Mouse (Mus musculus) hindbrain, embryonic 12.5 days (tissue): ENCODE measurements around the gene Tmem213. TPM values are rescaled to one million over a fixed set of nuclear protein-coding genes. Genes with fewer than 3 reads are reported as not detected.

Experiments used
- ATAC-seq: fragments of 200-750 bp; cut with Nextera tagmentation; 2 replicates; pipeline ENCODE4 v1.8.0; 2017; ENCODE audit warnings: moderate TSS enrichment; ENCODE audit not compliant: low FRiP score
- H3K27ac ChIP-seq: fragments of 300-500 bp; sonication (generic); 2 replicates; pipeline ENCODE4 v1.5.1; 2016; ENCODE audit warnings: mild to moderate bottlenecking
- H3K27me3 ChIP-seq: fragments of 300-500 bp; sonication (generic); 2 replicates; pipeline ENCODE4 v1.6.1; 2016; ENCODE audit warnings: mild to moderate bottlenecking
- H3K36me3 ChIP-seq: fragments of 300-500 bp; sonication (generic); 2 replicates; pipeline ENCODE4 v1.6.1; 2016; ENCODE audit warnings: mild to moderate bottlenecking
- H3K4me1 ChIP-seq: fragments of 300-500 bp; sonication (generic); 2 replicates; pipeline ENCODE4 v1.6.1; 2016
- H3K4me2 ChIP-seq: fragments of 300-500 bp; sonication (generic); replicated peaks from 2 replicates; pipeline ENCODE4 v1.6.1; 2016; ENCODE audit warnings: mild to moderate bottlenecking
- H3K4me3 ChIP-seq: fragments of 300-500 bp; sonication (generic); 2 replicates; pipeline ENCODE4 v1.5.1; 2016; ENCODE audit warnings: mild to moderate bottlenecking
- H3K9ac ChIP-seq: fragments of 300-500 bp; sonication (generic); 2 replicates; pipeline ENCODE4 v1.6.1; 2016; ENCODE audit warnings: mild to moderate bottlenecking, moderate library complexity
- H3K9me3 ChIP-seq: fragments of 300-500 bp; sonication (generic); replicated peaks from 2 replicates; pipeline ENCODE4 v1.6.1; 2016; ENCODE audit warnings: mild to moderate bottlenecking
- whole genome bisulfite sequencing: fragments of 180-500 bp; shearing (Covaris S2); methylation state at CpG from one replicate; pipeline ENCODE4 v1.1.7; 2016; 5-methylcytosine and 5-hydroxymethylcytosine counted together
- polyA plus RNA-seq: library from polyadenylated mRNA; unstranded; fragments of >200 nt; fragmentation: Nextera tagmentation; extraction: Ambion mirVana; gene quantifications from 2 replicates; pipeline ENCODE4 v1.2.1, GENCODE M21; 2016

The Tmem213 gene
- polyA plus RNA-seq, 1 experiment from 2014 or later, result not detected

DNA sequence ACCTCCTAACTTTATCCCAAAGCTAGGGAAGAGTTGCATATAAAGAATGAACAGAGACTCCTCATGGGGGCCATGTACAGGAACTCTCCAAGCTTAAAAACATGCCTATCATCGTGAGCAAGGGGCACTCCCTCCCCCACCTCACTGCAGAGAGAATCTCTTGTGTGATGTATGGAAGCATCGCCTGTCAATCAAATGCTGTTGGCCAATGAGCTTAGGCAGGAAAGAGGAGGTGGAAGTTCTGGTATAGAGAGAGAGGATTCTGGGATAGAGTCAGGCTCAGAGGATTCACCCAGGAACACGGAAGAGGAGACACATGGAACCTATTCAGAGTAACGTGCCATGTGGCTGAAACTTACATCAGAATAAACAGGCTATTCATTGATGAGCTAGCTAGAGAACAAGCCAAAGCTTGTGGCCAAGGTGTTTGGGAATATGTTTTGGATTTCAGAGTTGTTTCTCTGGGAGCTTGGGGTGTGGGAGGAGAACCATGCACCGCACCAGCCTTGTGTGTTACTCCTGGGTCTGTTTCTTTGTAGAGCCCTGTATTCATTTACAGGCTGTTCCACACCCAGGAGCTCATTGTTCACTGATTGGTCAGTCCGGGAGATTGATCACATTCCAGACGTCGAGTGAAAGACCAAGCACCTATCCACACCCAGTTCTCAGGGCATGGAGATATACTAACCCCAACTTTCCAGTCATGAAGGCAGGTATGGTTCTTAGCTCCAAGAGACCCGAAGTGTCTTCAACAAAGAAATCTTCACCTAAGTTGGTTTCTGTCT is 21.6 kb upstream of the Tmem213 start:
- 78% methylated on average over 9 of the region's 9 CpGs for WGBS
- H3K27ac ChIP-seq, result no peak overlapping the region
- no peak for ATAC-seq

DNA sequence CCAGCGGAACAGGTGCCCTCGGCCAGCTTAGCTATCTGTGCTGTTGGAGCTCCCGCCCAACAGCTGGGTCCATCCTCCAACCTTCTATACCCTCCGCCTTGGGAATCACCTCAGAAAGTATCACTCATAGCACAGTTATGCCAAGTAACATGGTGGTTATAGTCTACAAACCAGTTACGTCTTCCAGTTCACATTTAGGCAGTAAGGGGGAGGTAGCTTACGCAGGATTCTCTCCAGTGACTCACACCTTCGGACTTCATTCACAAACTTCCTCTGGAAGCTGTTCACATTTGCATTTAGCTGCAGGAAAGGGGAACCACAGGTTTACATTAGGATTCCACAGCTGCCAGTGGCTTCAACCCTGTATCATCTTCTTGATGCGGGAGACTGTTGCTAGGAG is 16.5 kb upstream of the Tmem213 start:
- ATAC-seq, result no peak
- no peaks in the 10 kb centered on the region for H3K4me1 ChIP-seq
- H3K27me3 ChIP-seq, result no peaks in the 10 kb centered on the region
- no peaks in the 10 kb centered on the region for H3K9me3 ChIP-seq
- WGBS, result 96% methylated on average over 8 of the region's 8 CpGs
- H3K4me2 ChIP-seq, result no peak overlapping the region
- no peak overlapping the region for H3K9ac ChIP-seq
- H3K36me3 ChIP-seq, result no peaks in the 10 kb centered on the region
- no peak overlapping the region for H3K4me3 ChIP-seq
- H3K27ac ChIP-seq, result no peak overlapping the region

More for the DNA sequence above, 21.6 kb upstream of the Tmem213 start:
- H3K4me1 ChIP-seq, result no peaks in the 10 kb centered on the region
- no peaks in the 10 kb centered on the region for H3K27me3 ChIP-seq
- no peak overlapping the region for H3K9ac ChIP-seq
- H3K4me3 ChIP-seq, result no peak overlapping the region
- H3K36me3 ChIP-seq, result no peaks in the 10 kb centered on the region
- no peak overlapping the region for H3K4me2 ChIP-seq
- H3K9me3 ChIP-seq, result no peaks in the 10 kb centered on the region

DNA sequence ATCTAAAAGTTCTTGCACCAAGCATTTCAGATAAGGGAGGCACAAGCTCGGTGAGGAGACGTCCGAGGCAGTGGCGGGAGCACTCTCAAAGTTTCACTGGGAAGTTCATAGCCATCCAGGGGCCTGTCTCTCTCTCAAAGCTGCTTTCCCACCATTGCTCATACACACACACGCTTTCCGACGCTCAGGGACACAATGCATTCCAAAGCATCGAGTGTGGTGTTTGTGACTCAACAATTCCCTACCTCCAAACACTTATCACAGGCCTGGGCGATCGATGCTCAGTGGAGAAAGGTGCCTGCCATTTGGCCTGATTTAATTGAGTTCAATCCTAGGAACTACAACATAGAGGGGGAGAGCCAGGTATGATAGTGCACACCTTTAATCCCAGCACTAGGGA is 14.4 kb upstream of the Tmem213 start:
- Histone ChIP-seq H3K9me3 (0 out of 2 replicates have a peak, but pooled peaks cover 7% of the 10 kb centered on the region), H3K27me3 (no peaks in the 10 kb centered on the region), H3K4me1 (no peaks in the 10 kb centered on the region), H3K4me3 (no peak overlapping the region), H3K9ac (no peak overlapping the region), H3K4me2 (no peak overlapping the region), H3K36me3 (no peaks in the 10 kb centered on the region), H3K27ac (no peak overlapping the region)
- WGBS, result 90% methylated on average over 10 of the region's 10 CpGs
- no peak for ATAC-seq

DNA sequence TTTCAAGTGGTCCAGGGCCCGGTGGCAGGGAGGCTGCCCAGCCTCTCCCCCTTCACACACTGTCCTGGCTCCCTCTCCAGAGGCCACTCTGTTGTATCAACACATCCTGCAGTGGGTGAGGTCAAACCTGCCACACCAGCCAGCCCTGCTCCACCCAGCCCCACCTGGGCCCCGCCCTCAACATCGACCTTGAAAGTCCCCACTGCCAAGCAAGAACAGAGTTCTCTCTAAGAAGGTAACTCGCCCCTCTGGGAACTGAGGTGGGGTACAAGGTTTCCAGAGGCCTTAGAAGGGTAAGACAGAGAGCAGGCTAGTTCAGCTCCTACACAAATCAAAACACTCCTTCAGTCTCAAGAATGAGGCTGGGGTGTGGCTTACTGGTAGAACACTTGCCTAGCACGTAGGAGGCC is 12.1 kb upstream of the Tmem213 start:
- Histone ChIP-seq H3K4me1 (no peaks in the 10 kb centered on the region), H3K9ac (no peak overlapping the region), H3K4me2 (no peak overlapping the region), H3K4me3 (no peak overlapping the region), H3K36me3 (no peaks in the 10 kb centered on the region), H3K27ac (no peak overlapping the region), H3K9me3 (0 out of 2 replicates have a peak, but pooled peaks cover 7% of the 10 kb centered on the region), H3K27me3 (no peaks in the 10 kb centered on the region)
- WGBS, result 74% methylated on average over 5 of the region's 5 CpGs
- ATAC-seq, result no peak

DNA sequence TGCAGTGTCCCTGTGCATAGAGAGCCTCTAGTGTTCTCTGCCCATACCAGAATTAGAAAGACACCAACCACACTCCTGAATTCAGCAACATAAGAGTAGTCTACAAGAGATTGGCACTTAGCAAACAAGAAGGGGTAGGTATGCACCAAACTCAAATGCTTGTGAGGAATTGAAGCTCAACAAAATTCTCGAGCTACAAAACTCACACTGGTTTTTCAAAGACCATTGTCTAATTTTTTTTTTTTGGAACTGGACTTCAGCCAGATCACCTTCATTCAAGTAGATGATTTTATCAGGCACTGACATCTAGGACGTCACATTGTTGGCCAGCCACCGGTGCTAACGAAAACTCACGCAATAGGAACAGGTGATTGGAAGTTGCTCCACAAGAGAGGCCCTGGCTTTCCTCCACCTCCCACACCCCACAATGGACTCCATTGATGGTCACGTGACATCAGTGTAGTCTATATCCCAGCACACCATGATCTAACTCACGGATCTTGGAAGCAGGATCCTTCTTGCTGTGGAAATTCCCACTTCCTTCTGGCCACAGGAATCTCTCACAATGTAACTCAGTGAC is 6.7 kb upstream of the Tmem213 start:
- 86% methylated on average over 7 of the region's 7 CpGs for WGBS

DNA sequence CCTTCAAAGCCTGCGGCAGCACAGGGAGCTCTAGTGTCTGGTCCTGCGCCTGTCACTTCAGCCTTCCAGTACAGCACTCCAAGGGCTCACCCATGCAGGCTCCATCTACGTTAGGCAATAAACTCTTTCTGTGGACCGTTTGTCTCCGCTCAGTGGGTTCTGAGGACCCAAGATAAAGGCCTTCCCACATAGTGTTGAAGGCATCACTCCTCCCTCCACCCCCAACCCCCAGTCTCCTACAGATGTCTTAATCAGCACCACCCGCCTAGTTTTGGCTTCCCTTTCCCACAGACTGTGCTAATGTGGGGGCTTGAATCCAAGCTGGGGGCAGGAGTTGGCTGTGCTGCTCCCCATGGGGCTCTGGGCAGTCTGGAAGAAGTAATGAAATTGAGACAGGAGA is 5.3 kb upstream of the Tmem213 start:
- H3K36me3 ChIP-seq, result no peaks in the 10 kb centered on the region
- H3K27me3 ChIP-seq, result no peaks in the 10 kb centered on the region
- H3K27ac ChIP-seq, result no peak overlapping the region
- H3K4me2 ChIP-seq, result no peak overlapping the region
- H3K9ac ChIP-seq, result no peak overlapping the region
- H3K4me3 ChIP-seq, result no peak overlapping the region
- ATAC-seq, result no peak
- H3K9me3 ChIP-seq, result 0 out of 2 replicates have a peak, but pooled peaks cover 2% of the 10 kb centered on the region
- H3K4me1 ChIP-seq, result no peaks in the 10 kb centered on the region
- whole genome bisulfite sequencing, result 58% methylated on average over 6 of the region's 6 CpGs

More for the DNA sequence above, 6.7 kb upstream of the Tmem213 start:
- Histone ChIP-seq H3K27ac (no peak overlapping the region), H3K9ac (no peak overlapping the region), H3K4me1 (no peaks in the 10 kb centered on the region), H3K4me2 (no peak overlapping the region), H3K27me3 (no peaks in the 10 kb centered on the region), H3K4me3 (no peak overlapping the region), H3K9me3 (0 out of 2 replicates have a peak, but pooled peaks cover 7% of the 10 kb centered on the region), H3K36me3 (no peaks in the 10 kb centered on the region)
- no peak for ATAC-seq

DNA sequence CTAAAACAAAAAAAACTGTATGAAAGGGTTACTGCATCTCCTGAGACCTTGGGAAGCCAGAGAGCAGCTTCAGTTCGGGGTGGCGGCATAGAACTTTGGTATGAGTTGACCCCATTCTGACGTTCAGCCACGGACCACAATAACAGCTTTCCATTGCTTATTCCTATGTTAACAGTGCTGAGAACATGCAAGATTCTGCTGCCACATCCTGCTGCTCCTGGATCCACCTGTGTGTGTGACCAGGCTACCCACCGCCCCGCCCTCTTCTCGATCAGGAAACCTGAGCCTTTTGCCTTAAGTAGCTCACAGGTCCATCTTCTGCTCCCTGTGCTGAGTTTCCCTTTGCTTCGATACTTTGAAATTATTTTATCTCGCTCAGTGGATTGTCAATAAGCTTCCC is 3.1 kb upstream of the Tmem213 start:
- Histone ChIP-seq H3K27me3 (no peaks in the 10 kb centered on the region), H3K9ac (no peak overlapping the region), H3K36me3 (no peaks in the 10 kb centered on the region), H3K27ac (no peak overlapping the region), H3K4me1 (peaks cover 10% of the 10 kb centered on the region; the same call in 1 of the 2 replicates), H3K4me2 (no peak overlapping the region), H3K9me3 (no peaks in the 10 kb centered on the region), H3K4me3 (no peak overlapping the region)
- WGBS, result 88% methylated on average over 9 of the region's 9 CpGs
- ATAC-seq, result no peak

DNA sequence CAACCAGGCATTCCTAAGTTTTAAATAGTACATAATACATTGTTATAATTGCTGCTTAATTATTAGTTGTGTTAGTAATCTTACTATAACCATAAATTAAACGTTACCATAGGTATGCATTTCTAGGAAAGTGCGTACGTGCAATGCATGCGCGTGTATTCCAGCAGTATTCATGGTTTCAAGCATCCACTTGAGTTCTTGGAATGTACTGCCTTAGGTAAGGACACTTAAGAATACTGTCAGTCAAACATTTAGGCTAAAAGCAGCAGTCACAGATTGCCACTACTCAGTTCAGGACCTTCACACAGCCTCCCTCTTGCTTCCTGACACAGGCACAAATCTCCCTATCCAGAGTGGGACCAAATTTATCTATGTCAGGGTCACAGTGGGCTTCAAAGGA is 606 bp upstream of the Tmem213 start:
- 93% methylated on average over 5 of the region's 5 CpGs for WGBS
- Histone ChIP-seq H3K4me3 (no peak overlapping the region), H3K4me1 (peaks cover 10% of the 10 kb centered on the region; the same call in 1 of the 2 replicates), H3K9me3 (no peaks in the 10 kb centered on the region), H3K27me3 (no peaks in the 10 kb centered on the region), H3K36me3 (no peaks in the 10 kb centered on the region), H3K9ac (no peak overlapping the region), H3K27ac (no peak overlapping the region), H3K4me2 (no peak overlapping the region)
- ATAC-seq, result no peak

DNA sequence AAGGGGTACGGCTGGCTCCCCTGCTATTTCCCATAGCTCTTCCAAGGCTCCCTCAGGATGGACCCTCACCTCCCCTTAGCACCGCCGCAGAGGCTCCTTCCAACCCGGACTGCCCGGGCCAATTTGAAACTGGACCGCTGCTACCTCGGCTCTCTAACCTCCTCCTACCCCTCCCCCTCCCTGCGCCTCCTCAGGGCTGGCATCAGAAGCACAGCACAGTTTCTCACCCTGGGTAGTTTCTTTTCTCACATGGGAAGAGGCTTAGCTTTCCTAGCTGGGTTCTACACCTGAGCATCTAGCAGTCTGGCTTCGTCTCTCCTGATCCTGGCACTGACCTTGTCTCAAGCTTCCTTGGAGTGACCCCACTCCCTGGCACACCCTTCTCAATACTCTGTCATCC is 816 bp downstream of the Tmem213 start:
- H3K27me3 ChIP-seq, result no peaks in the 10 kb centered on the region
- WGBS, result 21% methylated on average over 9 of the region's 9 CpGs
- no peak overlapping the region for H3K4me2 ChIP-seq
- no peak for ATAC-seq
- peaks cover 10% of the 10 kb centered on the region; the same call in 1 of the 2 replicates for H3K4me1 ChIP-seq
- no peaks in the 10 kb centered on the region for H3K9me3 ChIP-seq
- no peak overlapping the region for H3K9ac ChIP-seq
- no peak overlapping the region for H3K4me3 ChIP-seq
- no peak overlapping the region for H3K27ac ChIP-seq
- H3K36me3 ChIP-seq, result no peaks in the 10 kb centered on the region

DNA sequence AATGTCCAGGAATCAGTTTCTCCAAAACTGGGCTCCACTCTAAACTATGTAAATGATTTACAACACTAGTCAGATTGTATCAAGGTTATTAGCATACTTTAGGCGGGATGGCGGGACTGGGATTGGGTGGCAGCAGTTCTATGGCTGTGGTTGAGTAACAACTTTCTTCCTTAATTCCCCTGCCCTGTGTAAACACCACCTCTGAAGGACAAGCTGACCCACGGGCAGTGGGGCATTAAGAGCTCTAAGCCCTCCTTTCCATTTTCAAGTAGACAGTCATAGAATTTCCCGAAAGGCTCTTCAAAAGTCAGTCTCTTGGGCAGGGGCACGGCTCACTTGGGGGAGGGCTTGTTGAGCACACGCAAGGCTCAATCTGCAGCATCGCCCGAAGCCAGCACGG is 1.8 kb downstream of the Tmem213 start:
- Histone ChIP-seq H3K27me3 (no peaks in the 10 kb centered on the region), H3K36me3 (no peaks in the 10 kb centered on the region), H3K4me2 (no peak overlapping the region), H3K27ac (no peak overlapping the region), H3K4me1 (peaks cover 10% of the 10 kb centered on the region; the same call in 1 of the 2 replicates), H3K9me3 (no peaks in the 10 kb centered on the region), H3K9ac (no peak overlapping the region), H3K4me3 (no peak overlapping the region)
- WGBS, result 84% methylated on average over 9 of the region's 9 CpGs
- no peak for ATAC-seq

DNA sequence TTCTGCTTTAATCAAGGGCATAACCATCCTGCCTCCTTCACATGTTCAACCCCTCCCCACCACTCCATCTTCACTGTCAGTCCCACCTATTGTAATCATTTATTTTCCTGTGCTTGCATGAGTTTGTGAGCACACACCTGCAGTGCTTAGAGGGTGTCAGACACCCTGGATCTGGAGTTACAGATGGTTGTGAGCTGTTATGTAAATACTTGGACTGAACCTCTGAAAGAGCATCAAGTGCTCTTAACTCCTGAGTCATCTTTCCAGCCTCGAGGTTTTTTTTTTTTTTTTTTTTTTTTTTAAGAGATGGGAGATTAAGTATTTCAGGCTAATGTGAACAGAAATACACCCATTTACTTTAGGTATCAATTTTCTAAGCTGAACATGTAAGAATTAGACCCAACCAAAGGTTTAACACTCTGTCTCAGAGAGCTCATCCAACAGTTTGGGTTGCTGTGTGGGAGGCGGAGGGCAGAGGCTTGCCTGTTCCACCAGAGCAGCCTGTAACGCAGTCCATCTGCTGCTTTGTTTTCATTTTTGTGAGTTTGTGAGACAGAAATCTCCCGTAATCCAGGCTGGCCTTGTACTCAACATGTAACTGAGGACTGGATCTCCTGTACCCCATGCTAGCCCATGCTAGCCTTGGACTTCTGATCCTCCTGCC is 7.2 kb downstream of the Tmem213 start:
- H3K27ac ChIP-seq, result no peak overlapping the region
- no peak for ATAC-seq
- H3K4me1 ChIP-seq, result peaks cover 3% of the 10 kb centered on the region; the same call in 1 of the 2 replicates
- H3K27me3 ChIP-seq, result no peaks in the 10 kb centered on the region
- H3K9ac ChIP-seq, result no peak overlapping the region
- H3K36me3 ChIP-seq, result no peaks in the 10 kb centered on the region
- H3K4me3 ChIP-seq, result no peak overlapping the region
- no peak overlapping the region for H3K4me2 ChIP-seq
- WGBS, result 70% methylated on average over 4 of the region's 4 CpGs
- no peaks in the 10 kb centered on the region for H3K9me3 ChIP-seq

DNA sequence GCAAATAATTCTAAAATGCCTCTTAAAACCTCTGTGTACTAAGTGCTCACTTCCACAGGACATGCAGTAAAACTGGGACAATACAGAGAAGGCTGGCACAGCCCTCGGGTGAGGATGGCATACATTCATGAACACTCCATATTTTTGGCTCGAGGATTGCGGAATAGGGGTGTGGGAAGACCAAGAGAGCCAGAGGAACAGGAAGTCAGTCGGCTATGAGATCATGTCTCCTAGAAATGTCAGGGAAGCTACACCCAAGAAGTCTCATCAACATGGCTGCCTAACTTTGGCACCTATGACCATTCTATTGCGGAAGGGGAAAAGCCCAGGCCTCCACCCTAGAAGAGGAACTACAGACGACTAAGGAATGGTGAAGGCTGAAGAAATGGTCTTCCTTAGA is 9.3 kb downstream of the Tmem213 start:
- Histone ChIP-seq H3K4me1 (peaks cover 3% of the 10 kb centered on the region; the same call in 1 of the 2 replicates), H3K9ac (no peak overlapping the region), H3K27ac (no peak overlapping the region), H3K27me3 (no peaks in the 10 kb centered on the region), H3K4me2 (no peak overlapping the region), H3K9me3 (no peaks in the 10 kb centered on the region), H3K36me3 (no peaks in the 10 kb centered on the region), H3K4me3 (no peak overlapping the region)
- WGBS, result 93% methylated on average over 6 of the region's 6 CpGs
- no peak for ATAC-seq
